26 mouse cellular contexts compared by ENCODE assay signal in genomic region chr7:129274726-129275125, GRCm38 (mm10). TPM values are rescaled to one million over a fixed set of nuclear protein-coding genes. Genes with fewer than 3 reads are reported as not detected.
A peak's percentile ranks its signal among the peaks of the same experiment; 100 is the strongest.
DNase-seq lines count a peak whose midpoint lies in the region; ATAC-seq and TF ChIP-seq lines count a peak whose summit lies in the region.
"Had no signal": no experiment of that assay in that cellular context is flagged by ENCODE, and none has a peak within 500 bp of the region (broad histone marks: within the 10 kb centered on the region; RNA-seq: fewer than 3 reads in every experiment).

No protein-coding gene starts in this region.

- intact Hi-C loops in heart, postnatal 36 days (cut with DNase I): no loop called here

- H3K27me3 ChIP-seq in heart, embryonic 10.5 days (ENCODE audit: insufficient read depth, poor library complexity, severe bottlenecking): no peaks in the 10 kb centered on the region
- no peaks in the 10 kb centered on the region for H3K27me3 ChIP-seq in midbrain, embryonic 10.5 days (ENCODE audit: low read depth, poor library complexity, severe bottlenecking)
- H3K27me3 ChIP-seq in midbrain, embryonic 13.5 days: no peaks in the 10 kb centered on the region
- no peaks in the 10 kb centered on the region for H3K27me3 ChIP-seq in midbrain, embryonic 11.5 days (ENCODE audit: control insufficient read depth, insufficient read depth, low read length)
- H3K27me3 ChIP-seq in midbrain, postnatal 0 days (ENCODE audit: insufficient read depth, low read length): no peaks in the 10 kb centered on the region

- no peak overlapping the region for H3K27ac ChIP-seq in heart, embryonic 10.5 days
- H3K27ac ChIP-seq in midbrain, embryonic 10.5 days (replicated peaks): peak overlapping the region; percentile 49; the same call in 1 of the 2 replicates
- H3K27ac ChIP-seq in midbrain, embryonic 13.5 days: no peak overlapping the region
- H3K27ac ChIP-seq in midbrain, embryonic 11.5 days (ENCODE audit: low read depth, low read length): no peak overlapping the region
- H3K27ac ChIP-seq in midbrain, postnatal 0 days (ENCODE audit: low read depth, low read length): no peak overlapping the region

- 82% methylated on average over 5 of the region's 5 CpGs for WGBS in heart, embryonic 10.5 days
- WGBS in midbrain, embryonic 10.5 days: 89% methylated on average over 5 of the region's 5 CpGs
- 84% methylated on average over 5 of the region's 5 CpGs for WGBS in midbrain, embryonic 13.5 days
- whole genome bisulfite sequencing in midbrain, embryonic 11.5 days: 87% methylated on average over 5 of the region's 5 CpGs
- WGBS in midbrain, postnatal 0 days: 85% methylated on average over 5 of the region's 5 CpGs

- no peak for ATAC-seq in midbrain, embryonic 13.5 days
- no peak for ATAC-seq in midbrain, embryonic 11.5 days (ENCODE audit: low FRiP score)
- ATAC-seq in midbrain, postnatal 0 days (ENCODE audit: low FRiP score): no peak
- ATAC-seq: activated CD4-positive, CD25-positive, alpha-beta regulatory T cell, adult 4 months; CD4-positive, CD25-positive, alpha-beta regulatory T cell, adult 4 months; Patski had no signal

- H3K4me2 ChIP-seq in midbrain, embryonic 13.5 days (replicated peaks): no peak overlapping the region
- H3K4me2 ChIP-seq in midbrain, embryonic 11.5 days: no peak overlapping the region
- H3K4me2 ChIP-seq in midbrain, postnatal 0 days (ENCODE audit: low read depth, low read length, poor library complexity, severe bottlenecking): no peak overlapping the region

- no peak overlapping the region for H3K9ac ChIP-seq in midbrain, embryonic 13.5 days (replicated peaks)
- no peak overlapping the region for H3K9ac ChIP-seq in midbrain, embryonic 11.5 days (ENCODE audit: low read length)
- no peak overlapping the region for H3K9ac ChIP-seq in midbrain, postnatal 0 days (replicated peaks; ENCODE audit: low read length, poor library complexity, severe bottlenecking)

- peak; percentile 9 for DNase-seq in heart, adult 11 months
- DNase-seq in heart, adult 18-20 months: no peak
- DNase-seq in heart, embryonic 10.5 days (ENCODE audit: low spot score): peak; percentile 51
- DNase-seq in heart, postnatal 36 days: no peak
- DNase-seq in midbrain, embryonic 10.5 days (ENCODE audit: low spot score): no peak
- peak; percentile 69 for DNase-seq in midbrain, embryonic 11.5 days (ENCODE audit: low spot score, missing footprints)
- DNase-seq in midbrain, postnatal 0 days (ENCODE audit: low spot score): no peak
- DNase-seq: adrenal gland, adult 2 months; adrenal gland, adult 8-10 months; adrenal gland, postnatal 10 days; adrenal gland, postnatal 14 days; adrenal gland, postnatal 25 days; adrenal gland, postnatal 36 days; B cell, adult 2 months; cerebellum, adult 11 months; cerebellum, adult 11-12 months had no signal

- no peaks in the 10 kb centered on the region for H3K4me1 ChIP-seq in heart, embryonic 10.5 days
- H3K4me1 ChIP-seq in midbrain, embryonic 10.5 days: peaks cover 14% of the 10 kb centered on the region
- no peaks in the 10 kb centered on the region; the same call in 1 of the 2 replicates for H3K4me1 ChIP-seq in midbrain, embryonic 13.5 days (replicated peaks)
- no peaks in the 10 kb centered on the region for H3K4me1 ChIP-seq in midbrain, embryonic 11.5 days (ENCODE audit: control insufficient read depth, insufficient read depth, low read length)
- H3K4me1 ChIP-seq in midbrain, postnatal 0 days (ENCODE audit: insufficient read depth, low read length): no peaks in the 10 kb centered on the region

- TF ChIP-seq CTCF in midbrain, postnatal 0 days (IDR thresholded peaks at IDR 0.05): no peak

- H3K9me3 ChIP-seq in heart, embryonic 10.5 days: no peaks in the 10 kb centered on the region
- H3K9me3 ChIP-seq in midbrain, embryonic 10.5 days (replicated peaks): no peaks in the 10 kb centered on the region
- no peaks in the 10 kb centered on the region for H3K9me3 ChIP-seq in midbrain, embryonic 13.5 days
- no peaks in the 10 kb centered on the region for H3K9me3 ChIP-seq in midbrain, embryonic 11.5 days (ENCODE audit: control insufficient read depth, low read length)
- no peaks in the 10 kb centered on the region for H3K9me3 ChIP-seq in midbrain, postnatal 0 days (ENCODE audit: low read length)

- H3K4me3 ChIP-seq in heart, embryonic 10.5 days: no peak overlapping the region
- no peak overlapping the region for H3K4me3 ChIP-seq in midbrain, embryonic 10.5 days
- H3K4me3 ChIP-seq in midbrain, embryonic 13.5 days (replicated peaks): no peak overlapping the region
- no peak overlapping the region for H3K4me3 ChIP-seq in midbrain, embryonic 11.5 days (ENCODE audit: low read depth, low read length)
- no peak overlapping the region for H3K4me3 ChIP-seq in midbrain, postnatal 0 days (ENCODE audit: low read depth, low read length)

- H3K36me3 ChIP-seq in heart, embryonic 10.5 days: no peaks in the 10 kb centered on the region
- H3K36me3 ChIP-seq in midbrain, embryonic 10.5 days: no peaks in the 10 kb centered on the region
- no peaks in the 10 kb centered on the region for H3K36me3 ChIP-seq in midbrain, embryonic 13.5 days
- H3K36me3 ChIP-seq in midbrain, embryonic 11.5 days (ENCODE audit: control insufficient read depth, insufficient read depth, low read length): no peaks in the 10 kb centered on the region
- H3K36me3 ChIP-seq in midbrain, postnatal 0 days (ENCODE audit: insufficient read depth, low read length): no peaks in the 10 kb centered on the region
- H3K36me3 ChIP-seq: G1E had no signal

RNA-seq across cellular contexts. Expression of gene Plpp4, which starts 17.9 kb away (rescaled TPM):
- total RNA-seq in heart, adult 18-20 months (2021): not detected
- polyA plus RNA-seq in heart, embryonic 10.5 days (2016; fragmentation: Nextera tagmentation; extraction: Ambion mirVana): 0.28 and 0.34 TPM in 2 replicates
- total RNA-seq in heart, postnatal 36 days (2021): not detected
- 2.7 and 4.3 TPM in 2 replicates for polyA plus RNA-seq in midbrain, embryonic 10.5 days (2016; fragmentation: Nextera tagmentation; extraction: Ambion mirVana)
- 6.0 and 6.2 TPM in 2 replicates for polyA plus RNA-seq in midbrain, embryonic 13.5 days (2015; fragmentation: Nextera tagmentation; extraction: Ambion mirVana)
- 4.5 TPM in 2 replicates for polyA plus RNA-seq in midbrain, embryonic 11.5 days (2014; fragmentation: Nextera tagmentation; extraction: Ambion mirVana)
- 21.9 and 25.0 TPM in 2 replicates for total RNA-seq in midbrain, postnatal 0 days (2014; rRNA removed)
- polyA plus RNA-seq in midbrain, postnatal 0 days (2015; fragmentation: Nextera tagmentation; extraction: Ambion mirVana): 12.7 and 16.7 TPM in 2 replicates
- total RNA-seq: adrenal gland, adult 18-20 months; adrenal gland, adult 2 months; adrenal gland, adult 8-10 months; adrenal gland, postnatal 14 days; adrenal gland, postnatal 25 days; adrenal gland, postnatal 36 days; CH12.LX; ES-E14; G1E; MEL had no signal
- polyA plus RNA-seq: activated CD4-positive, CD25-positive, alpha-beta regulatory T cell, adult 4 months; adrenal gland, adult 2 months; C2C12; CD4-positive, CD25-positive, alpha-beta regulatory T cell, adult 4 months; G1E; Patski had no signal

Comparison
In these comparisons a context has a peak if more than half of its experiments do, and no peak if none do; other contexts are left out.
1. DNase-seq: peak in heart, adult 11 months (single experiment), heart, embryonic 10.5 days (single experiment) and midbrain, embryonic 11.5 days (single experiment); none in heart, adult 18-20 months (0 of 2), heart, postnatal 36 days (0 of 2), midbrain, embryonic 10.5 days (single experiment) and midbrain, postnatal 0 days (single experiment).